Mouse (Mus musculus) adrenal gland, adult 8-10 months (tissue): ENCODE results near the gene Ddx1. TPM values are rescaled to one million over a fixed set of nuclear protein-coding genes. Genes with fewer than 3 reads are reported as not detected.

ENCODE experiments used
- total RNA-seq, 4 experiments: library from RNA; stranded (reverse); gene quantifications; 2 replicates each; pipeline ENCODE4 v1.2.4; 2022

Gene Ddx1
- total RNA-seq, 4 experiments from 2014 or later: 85.9 to 96.7 (median 88.0) TPM

Other genes with a start within 250 kb of the Ddx1 start
- 10 to 100 TPM; 30.2 to 37.3 (median 34.0) TPM for gene Nbas, start 19.9 kb upstream of the Ddx1 start, total RNA-seq